Mouse (Mus musculus) kidney, adult 11 months (tissue): ENCODE measurements at regions not wholly inside any gene's neighbourhood (a gene's known extent, or its start where the extent isn't known, plus 50 kb on each side); places are given as distances from the start of the nearest gene placed in this dataset.
A peak's percentile ranks its signal among the peaks of the same experiment; 100 is the strongest.

Experiments
- DNase-seq: peaks from one replicate; pipeline ENCODE4 v3.0.0; 2022

- DNase-seq: no peak
Observed at GRCm38 (mm10) chr3:104712711-104713110, 68.1 kb upstream of the Ppm1j start.

- peak; percentile 56 for DNase-seq
Observed at GRCm38 (mm10) chr3:104713836-104714631, 66.8 kb upstream of the Ppm1j start.

- DNase-seq: peak; percentile 11
Observed at GRCm38 (mm10) chr3:104714679-104715326, 66.1 kb upstream of the Ppm1j start.
